Mouse (Mus musculus) heart, postnatal 14 days (tissue): ENCODE results near the gene Ccl24. TPM values are rescaled to one million over a fixed set of nuclear protein-coding genes. Genes with fewer than 3 reads are reported as not detected.
A peak's percentile ranks its signal among the peaks of the same experiment; 100 is the strongest.

Experiments
- DNase-seq, 2 experiments: peaks; one replicate each; pipeline ENCODE4 v3.0.0; 2021 to 2022
- intact Hi-C: fragments of 180-260 bp; cut with DNase I; formaldehyde crosslinking; loops from one replicate; pipeline ENCODE4 v1.15.1; 2025
- total RNA-seq, 2 experiments: library from RNA; stranded (reverse); gene quantifications; 2 replicates each; pipeline ENCODE4 v1.2.3; 2021

Gene Ccl24
- total RNA-seq, 2 experiments from 2014 or later = 1.6 to 2.2 TPM

DNA sequence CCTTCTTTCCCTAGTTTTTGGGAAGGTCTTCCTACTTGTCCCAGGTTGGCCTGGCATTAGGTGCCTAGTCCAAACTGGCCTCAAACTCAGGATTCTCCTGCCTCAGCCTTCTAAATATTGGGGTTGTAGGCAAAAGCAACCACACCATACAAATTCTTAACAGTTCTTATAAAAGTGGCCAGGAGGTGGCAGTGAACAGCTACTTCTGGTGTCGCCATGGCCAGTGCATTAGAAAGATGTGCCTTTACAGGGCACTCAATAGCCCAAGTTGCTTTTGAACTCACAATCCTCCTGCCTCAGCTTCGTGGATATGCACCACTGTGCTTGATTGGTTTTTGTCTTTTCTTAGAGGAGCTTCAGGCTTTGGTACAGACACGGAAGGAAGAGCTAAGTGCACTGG, 21.9 kb downstream of the Ccl24 start:
- intact Hi-C loops = loop anchor here (5.0 kb wide), 1 partner anchor 61 kb away; no protein-coding TSS in a partner anchor

DNA sequence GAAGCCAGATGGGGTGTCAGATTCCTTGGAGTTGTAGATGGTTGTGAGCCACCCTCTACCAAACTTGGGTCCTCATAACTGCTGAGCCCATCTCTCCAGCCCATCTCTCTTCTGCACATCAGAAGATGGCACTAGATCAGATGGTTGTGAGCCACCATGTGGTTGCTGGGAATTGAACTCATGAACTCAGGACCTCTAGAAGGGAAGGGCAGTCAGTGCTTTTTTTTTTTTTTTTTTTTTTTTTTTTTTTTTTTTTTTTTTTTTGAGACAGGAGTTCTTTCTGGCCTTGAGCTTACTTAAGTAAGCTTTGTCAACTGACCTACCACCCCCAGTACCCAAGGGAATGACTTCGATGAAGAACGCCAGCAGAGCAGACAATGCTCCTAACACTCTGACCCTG, 24.9 kb downstream of the Ccl24 start:
- intact Hi-C loops = loop anchor here (5.0 kb wide), 2 partner anchors 146 to 214 kb away; no protein-coding TSS in a partner anchor
- no peak for DNase-seq

More for the DNA sequence above, 21.9 kb downstream of the Ccl24 start:
- peak in 1 of 2 experiments; percentile 40 for DNase-seq

DNA sequence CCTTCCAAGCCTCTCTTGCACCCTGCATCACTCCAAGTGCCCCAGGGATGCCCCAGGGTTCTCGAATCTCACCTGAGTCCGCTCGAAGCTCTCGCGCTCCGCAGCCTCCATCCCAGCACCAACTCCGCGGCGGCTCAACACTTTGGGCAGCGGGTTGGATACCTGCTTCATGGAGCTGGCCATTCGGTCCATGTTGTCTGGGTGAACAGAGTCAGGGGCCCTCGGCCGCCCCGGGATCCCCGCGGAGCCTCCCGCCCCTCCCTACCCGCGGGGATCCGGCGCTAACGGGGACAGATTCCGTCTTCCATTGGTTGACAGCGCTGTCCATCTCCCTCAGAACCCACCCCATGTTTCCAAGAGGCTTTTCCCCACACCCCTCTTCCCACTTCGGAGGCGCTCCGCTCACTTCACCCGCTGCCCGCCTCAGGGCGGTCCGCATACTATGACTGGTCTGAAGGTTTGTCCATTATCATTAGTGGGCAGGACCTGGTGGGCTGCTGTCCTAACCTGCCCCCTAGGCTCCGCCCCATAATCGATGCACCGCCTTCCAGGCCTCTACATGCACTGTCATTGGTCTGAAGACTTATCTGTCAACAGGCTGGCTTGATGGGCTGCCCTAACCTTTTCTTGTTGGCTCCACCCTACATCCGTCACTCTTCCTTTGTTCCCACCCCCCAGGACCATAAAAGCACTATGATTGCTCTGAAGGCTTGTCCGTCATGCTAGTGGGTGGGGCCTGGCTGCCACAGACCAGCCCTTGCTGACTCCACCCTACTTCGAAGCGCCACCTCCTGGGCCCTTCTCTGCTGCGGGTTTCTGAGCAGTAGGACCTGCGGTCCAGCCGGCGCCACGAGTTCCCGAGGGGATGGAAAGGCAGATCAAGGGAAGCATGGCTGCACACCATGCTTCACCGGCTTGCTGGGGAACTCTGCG, 27.7 kb downstream of the Ccl24 start, which contains the start of gene Hip1:
TSS of gene Hip1 (minus strand) at position 256 of the 933 bp plus-strand sequence.
- peak; percentile 97 to 99 for DNase-seq
- intact Hi-C loops = loop anchor here (5.0 kb wide), 3 partner anchors 48 to 217 kb away; no protein-coding TSS in a partner anchor

DNA sequence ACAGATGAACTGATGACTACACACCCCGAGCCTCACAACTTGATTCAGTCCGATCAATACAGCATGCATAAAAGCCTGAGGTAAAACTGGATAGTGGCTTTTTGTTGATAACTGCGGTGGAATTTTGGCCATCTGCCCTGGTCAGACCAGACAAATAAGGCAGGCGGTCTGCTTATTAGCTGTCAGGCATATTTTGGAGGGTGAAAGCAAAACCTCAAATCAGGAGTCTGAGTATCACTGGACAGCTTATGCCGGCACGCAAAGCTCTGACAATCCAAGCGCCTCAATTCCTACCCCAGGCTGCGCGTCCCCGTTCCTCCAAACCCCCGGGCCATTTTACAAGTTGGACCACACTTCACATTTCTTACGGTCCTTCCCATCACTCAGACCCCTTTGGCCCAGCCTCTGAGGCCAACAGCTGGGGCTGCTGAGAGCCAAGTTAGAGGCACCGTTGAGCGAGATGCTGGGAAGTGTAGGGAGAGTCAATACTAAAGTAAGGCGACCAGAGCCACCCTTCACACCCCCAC, 28.8 kb downstream of the Ccl24 start:
- DNase-seq = peak; percentile 42 to 51
- intact Hi-C loops = loop anchor here (5.0 kb wide), 1 partner anchor 47 kb away; no protein-coding TSS in a partner anchor

DNA sequence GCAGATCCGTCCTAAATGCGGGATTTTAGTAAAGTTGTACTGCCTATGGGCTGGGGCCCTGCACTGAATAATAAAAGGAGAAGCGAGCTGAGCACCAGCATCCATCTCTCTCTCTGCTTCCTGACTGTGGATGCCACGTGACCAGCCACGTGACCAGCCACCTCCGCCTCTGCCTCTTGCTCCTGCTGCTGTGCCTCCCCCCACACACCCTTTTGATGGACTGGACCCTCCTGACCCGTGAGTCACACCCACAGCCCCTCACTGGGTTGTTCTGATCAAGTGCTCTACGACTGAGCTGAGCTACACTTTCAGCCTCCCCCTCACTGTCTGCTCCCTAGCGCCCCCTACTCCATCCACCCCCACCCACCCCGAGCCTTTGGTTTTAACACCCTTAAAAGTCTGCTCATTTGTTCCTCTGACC, 35.0 kb downstream of the Ccl24 start:
- no peak for DNase-seq
- intact Hi-C loops = no loop called here

DNA sequence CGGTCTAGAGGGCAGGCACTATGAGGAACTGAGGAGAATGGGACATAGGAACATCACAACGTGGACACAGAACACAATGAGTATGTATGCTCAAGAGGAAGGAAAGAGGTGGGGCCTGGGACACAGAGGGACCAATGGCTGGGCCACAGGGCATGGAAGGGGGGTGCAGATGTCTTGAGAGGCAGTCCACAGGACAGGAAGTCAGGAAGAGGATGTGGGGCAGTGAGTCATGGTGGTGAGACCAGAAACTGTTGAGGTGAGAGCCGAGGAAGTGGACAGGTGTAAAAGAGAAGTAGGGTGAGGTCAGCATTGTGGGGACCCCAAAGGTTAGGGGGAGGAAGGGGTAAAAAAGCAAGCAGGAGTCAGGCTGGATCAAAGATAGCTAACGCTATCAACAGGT, 35.5 kb downstream of the Ccl24 start:
- intact Hi-C loops = no loop called here
- DNase-seq = peak in 1 of 2 experiments; percentile 30

DNA sequence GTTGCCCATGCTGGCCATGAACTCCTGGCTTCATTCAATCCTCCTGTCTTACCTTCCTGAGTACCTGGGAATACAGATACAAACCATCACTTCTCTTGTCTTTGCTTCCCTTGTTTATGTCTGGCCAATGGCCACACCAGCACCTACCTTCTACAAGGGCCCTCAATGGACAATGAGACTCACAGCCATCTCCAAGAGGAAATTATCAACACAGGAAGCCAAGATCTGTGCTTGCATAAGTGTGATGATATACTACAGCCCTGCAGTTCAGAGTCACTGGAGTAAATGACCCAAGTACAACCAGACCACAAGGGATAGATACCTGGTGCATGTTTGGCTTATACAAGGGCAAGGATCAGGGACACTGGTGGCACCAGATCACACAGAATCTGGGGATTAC, 37.0 kb downstream of the Ccl24 start:
- no peak for DNase-seq

DNA sequence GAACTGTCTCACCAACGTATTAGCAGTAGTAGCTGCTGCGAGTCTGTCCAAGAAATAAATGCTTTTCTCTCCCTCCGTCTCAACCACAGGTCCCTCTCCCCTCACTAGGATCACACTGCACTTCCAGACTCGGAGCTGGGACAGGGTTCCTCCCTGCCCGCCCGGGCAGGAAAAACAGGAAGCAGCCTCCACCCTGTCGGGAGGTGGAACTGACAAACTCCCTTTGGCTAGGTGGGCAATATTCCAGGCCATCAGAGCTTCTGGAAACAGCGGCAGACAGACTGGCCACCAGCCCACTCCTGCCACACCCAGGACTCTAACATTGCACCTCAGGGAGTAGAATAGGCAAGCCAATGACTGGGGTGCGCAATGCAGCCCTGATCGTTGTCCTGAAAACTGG, 39.4 kb downstream of the Ccl24 start:
- intact Hi-C loops = no loop called here
- peak; percentile 78 for DNase-seq

More for the DNA sequence above, 37.0 kb downstream of the Ccl24 start:
- intact Hi-C loops = no loop called here

DNA sequence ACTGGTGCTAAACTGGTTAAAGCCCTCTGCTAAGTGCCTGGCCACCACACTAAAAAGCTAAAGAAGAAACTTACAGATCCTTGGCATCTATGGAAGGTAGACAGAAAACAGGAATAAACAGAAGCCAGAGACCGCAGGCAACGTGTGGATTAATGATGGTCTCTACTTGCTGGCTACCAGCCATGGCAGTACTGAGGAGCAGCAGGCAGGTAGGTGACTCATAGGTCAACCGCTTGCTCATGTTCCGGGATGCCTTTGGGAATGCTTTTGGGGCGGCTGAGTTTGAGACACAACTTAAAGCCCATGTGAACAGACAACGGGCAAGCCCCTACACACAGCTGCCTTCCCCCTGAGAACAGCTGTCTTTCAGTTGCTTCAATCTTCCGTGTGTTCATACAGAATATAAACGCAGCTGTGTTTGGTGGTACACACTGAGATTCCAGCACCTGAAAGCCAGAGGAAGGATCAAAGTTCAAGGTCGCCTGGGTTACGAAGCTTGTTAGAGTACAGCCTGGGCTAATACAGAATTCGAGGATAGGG, 41.5 kb downstream of the Ccl24 start:
- intact Hi-C loops = no loop called here

DNA sequence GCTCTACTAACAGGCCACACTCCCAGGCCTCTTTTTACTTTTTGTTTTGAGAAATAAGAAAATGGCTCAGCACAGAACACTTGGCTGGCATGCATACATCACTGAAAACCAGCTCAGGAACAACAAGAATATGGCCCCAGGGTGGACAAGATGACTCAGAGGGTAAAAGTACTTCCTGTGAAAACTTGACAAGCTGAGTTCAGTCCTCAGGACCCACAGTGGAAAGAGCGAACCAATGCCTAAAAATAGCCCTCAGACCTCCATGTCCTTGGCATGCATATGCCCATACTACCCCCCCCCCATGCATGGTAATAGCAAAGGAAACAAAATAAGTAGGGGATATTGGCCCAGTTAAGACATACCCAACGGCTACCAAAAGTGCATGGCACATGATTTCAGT, 42.9 kb downstream of the Ccl24 start:
- intact Hi-C loops = no loop called here

More for the DNA sequence above, 41.5 kb downstream of the Ccl24 start:
- DNase-seq = no peak

DNA sequence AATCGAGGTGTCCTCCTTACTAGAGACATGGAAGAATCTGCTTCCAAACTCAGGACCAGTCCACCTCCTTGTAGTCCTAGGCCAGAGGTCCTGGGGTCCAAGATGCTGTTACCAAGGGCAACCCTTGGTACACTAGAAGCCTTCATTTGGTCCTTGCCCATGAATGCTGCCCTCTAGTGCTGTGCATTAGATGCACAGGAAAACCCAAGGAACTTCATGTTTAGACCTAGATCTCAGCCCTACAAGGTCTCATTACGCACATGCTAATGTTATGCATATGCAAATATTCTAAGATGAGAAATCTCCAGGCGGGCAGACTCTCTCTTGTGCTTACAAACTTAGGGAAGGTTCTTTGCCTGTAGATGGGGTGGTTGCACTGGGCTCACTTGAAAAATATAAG, 43.5 kb downstream of the Ccl24 start:
- DNase-seq = no peak
- intact Hi-C loops = no loop called here

More for the DNA sequence above, 42.9 kb downstream of the Ccl24 start:
- no peak for DNase-seq

DNA sequence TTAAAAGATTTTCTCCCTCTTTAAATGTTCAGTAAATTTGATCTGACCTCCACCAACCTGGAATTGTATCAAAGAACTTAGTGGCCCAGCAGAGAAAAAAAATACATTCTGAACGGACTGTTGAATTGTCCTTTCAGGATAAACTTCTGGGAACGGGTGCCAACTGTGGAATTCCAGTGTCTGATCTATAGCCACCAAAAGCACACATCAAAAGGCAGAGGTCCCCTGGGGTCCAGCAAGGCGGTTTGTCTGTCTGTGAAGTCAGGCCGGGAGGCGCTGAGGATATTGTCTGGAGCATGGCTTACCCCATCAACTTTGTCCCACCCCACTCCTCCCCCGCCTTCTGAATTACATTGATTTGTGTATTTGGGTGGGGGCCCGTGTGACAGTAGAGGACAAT, 44.9 kb downstream of the Ccl24 start:
- intact Hi-C loops = no loop called here
- no peak for DNase-seq

DNA sequence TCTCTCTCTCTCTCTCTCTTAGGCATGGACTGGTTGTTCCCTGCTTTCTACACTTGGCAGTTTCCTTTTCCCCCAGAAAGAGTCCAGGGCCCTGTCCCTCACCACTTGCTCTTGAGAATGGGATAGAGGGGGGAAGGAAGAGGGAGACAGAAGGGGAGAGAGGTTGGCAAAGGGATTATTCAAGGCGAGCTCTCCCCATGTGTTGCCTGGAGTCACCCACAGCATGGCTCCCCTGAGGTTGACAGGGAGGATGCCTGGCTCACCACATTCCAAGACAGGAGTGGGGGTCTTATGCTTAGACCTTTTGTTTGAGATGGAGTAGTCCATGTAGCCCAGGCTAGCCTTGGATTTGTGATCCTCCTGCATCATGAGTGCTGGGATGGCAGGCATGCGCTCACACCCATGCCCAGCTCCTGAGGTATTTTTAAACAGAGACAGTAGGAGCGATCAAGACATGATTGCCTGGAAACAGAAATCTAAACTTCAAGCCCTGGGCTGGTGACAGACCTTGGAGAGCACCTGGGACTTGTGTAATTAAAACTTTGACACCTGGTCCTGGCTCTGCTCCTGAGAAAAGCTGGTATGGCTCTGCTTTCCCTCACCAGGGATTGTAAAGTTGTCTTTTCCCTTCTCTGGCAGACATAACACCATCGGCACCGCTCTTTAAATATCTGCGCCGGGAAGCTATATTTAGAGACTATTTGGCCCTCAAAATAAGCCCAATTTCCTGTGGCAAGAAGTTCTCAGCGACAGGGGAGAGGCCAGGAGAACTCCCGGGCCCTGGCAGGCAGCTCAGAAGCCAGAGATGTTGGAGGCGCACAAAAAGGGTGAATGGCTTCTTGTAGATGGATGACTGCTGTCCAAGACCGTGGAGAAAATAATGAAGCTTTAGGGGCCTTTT, 47.9 kb downstream of the Ccl24 start:
- intact Hi-C loops = no loop called here
- DNase-seq = peak; percentile 39 to 46

DNA sequence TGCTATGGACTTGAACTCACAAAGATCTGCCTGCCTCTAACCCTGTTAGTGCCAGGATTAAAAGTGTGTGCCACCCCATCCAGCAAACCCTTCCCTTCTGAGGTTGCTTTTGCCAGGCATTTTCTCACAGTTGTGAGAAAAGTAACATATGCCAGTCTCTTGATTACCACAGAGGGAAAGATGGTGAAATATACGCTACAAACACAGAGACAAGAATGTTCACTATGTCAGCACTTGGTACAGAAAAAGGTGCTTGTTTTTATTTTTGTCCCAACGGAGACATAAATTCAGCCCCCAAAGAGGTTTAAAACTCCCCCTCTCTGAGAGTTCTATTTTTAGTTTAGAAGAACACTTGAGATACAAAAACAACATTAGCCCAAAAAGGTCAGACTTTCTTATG, 48.8 kb downstream of the Ccl24 start:
- intact Hi-C loops = no loop called here
- DNase-seq = no peak

DNA sequence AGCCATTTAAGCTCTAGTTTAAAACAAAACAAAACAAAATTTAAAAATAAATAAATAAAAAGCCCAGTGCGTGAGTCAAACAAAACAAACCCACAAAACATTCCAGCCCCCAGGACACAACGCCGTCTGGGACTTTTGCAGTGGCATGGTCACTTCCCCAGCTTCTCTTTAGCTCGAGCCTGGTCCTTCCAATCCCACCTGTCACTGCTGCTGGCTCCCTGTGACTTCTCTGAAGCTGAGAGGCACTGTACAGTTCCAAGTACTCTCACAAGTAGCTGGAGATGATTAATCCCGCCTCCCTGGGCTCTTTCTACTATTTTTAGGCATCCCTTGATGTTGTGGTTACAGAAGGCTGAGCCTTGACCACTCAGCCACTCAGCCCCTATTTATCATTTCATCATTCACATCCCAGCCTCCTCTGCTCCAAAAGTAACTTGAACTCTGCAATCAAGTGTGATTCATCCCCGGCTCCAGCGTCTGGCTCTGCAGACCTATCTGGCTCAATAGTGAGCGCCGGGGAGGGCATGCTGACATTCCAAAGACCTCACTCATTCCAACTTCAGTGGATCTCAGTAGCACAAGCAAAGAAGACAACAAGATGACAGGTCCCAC, 50.6 kb downstream of the Ccl24 start:
- peak in 1 of 2 experiments; percentile 19 for DNase-seq
- intact Hi-C loops = no loop called here

Other genes with a start within 250 kb of the Ccl24 start
- under 1 TPM; 0.29 to 0.61 TPM for gene Fkbp6, start 223.0 kb downstream of the Ccl24 start, total RNA-seq
- gene Trim50, start 219.8 kb downstream of the Ccl24 start, total RNA-seq = not detected
- gene Nsun5, start 203.1 kb downstream of the Ccl24 start, total RNA-seq = 10 to 100 TPM; 14.5 to 17.0 TPM
- 10 to 100 TPM; 15.8 to 18.2 TPM for gene Pom121, start 178.5 kb downstream of the Ccl24 start, total RNA-seq
- 10 to 100 TPM; 45.6 to 45.9 TPM for gene Hip1, start 27.9 kb downstream of the Ccl24 start, total RNA-seq
- gene Ccl26, start 9.5 kb downstream of the Ccl24 start, total RNA-seq = not detected
- 10 to 100 TPM; 13.8 to 16.9 TPM for gene Rhbdd2, start 59.6 kb upstream of the Ccl24 start, total RNA-seq
- gene Por, start 97.0 kb upstream of the Ccl24 start, total RNA-seq = 10 to 100 TPM; 56.2 to 57.7 TPM
- gene Tmem120a, start 171.4 kb upstream of the Ccl24 start, total RNA-seq = 10 to 100 TPM in 1 of 2 experiments, 1 to 10 TPM in 1; 10.0 to 10.3 TPM
- under 1 TPM in 1 of 2 experiments, not detected in 1; 0.34 TPM for gene Styxl1, start 205.3 kb upstream of the Ccl24 start, total RNA-seq
- 1,000 to 10,000 TPM; 1,831 to 1,920 TPM for gene Mdh2, start 205.4 kb upstream of the Ccl24 start, total RNA-seq
- under 1 TPM in 1 of 2 experiments, not detected in 1; 0.10 TPM for gene Srrm3, start 233.8 kb upstream of the Ccl24 start, total RNA-seq